Mouse (Mus musculus): Measurements from ENCODE around the gene Usp48. TPM values are rescaled to one million over a fixed set of nuclear protein-coding genes. Genes with fewer than 3 reads are reported as not detected.

Gene Usp48
- polyA plus RNA-seq (2016; fragmentation: Nextera tagmentation; extraction: Ambion mirVana), result 85.1 and 87.1 TPM in 2 replicates

- Histone ChIP-seq H3K4me3 (replicated peaks) (peak within 1 kb of the TSS; percentile 80), H3K4me1 (peaks cover 31% of the 10 kb centered on the region), H3K27me3 (no peaks in the 10 kb centered on the region; the same call in 1 of the 2 replicates), H3K36me3 (replicated peaks) (no peaks in the 10 kb centered on the region), H3K27ac (peak within 1 kb of the TSS; percentile 99), H3K4me2 (peak within 1 kb of the TSS; percentile 82), H3K9me3 (no peaks in the 10 kb centered on the region), H3K9ac (peak within 1 kb of the TSS; percentile 92)
- peak; percentile 93 for ATAC-seq (ENCODE audit: low FRiP score)
- WGBS, result under 1% methylated on average over 89 of the region's 92 CpGs
Observed at GRCm38 (mm10) chr4:137593601-137594495, at the start of gene Usp48. Gene Usp48 (plus strand): TSS chr4:137593755.

DNA sequence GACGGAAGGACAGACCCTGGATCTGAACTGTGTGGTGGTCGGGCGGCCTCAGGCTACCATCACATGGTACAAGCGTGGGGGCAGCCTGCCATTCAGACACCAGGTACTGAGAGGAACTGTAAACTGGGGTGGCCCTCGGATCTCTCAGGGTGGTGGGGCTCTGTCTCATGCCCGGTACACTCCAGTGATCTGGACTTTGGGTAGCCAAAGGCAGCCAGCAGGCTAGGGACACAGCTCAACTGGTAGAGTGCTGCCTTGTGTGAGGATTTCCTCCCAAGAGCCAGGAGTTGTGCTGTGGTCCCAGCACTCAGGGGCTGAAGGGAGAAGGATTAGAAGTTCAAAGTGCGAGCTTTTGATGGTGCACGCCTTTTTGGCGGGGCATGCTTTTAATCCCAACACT lies 48.0 kb upstream of the Usp48 start:
- H3K9ac ChIP-seq, result no peak overlapping the region
- no peak overlapping the region for H3K4me2 ChIP-seq
- no peaks in the 10 kb centered on the region for H3K27me3 ChIP-seq
- H3K36me3 ChIP-seq (replicated peaks), result peaks cover 38% of the 10 kb centered on the region
- 92% methylated on average over 9 of the region's 9 CpGs for WGBS
- H3K4me3 ChIP-seq (replicated peaks), result no peak overlapping the region
- H3K27ac ChIP-seq, result no peak overlapping the region
- H3K9me3 ChIP-seq, result no peaks in the 10 kb centered on the region
- no peaks in the 10 kb centered on the region for H3K4me1 ChIP-seq
- no peak for ATAC-seq (ENCODE audit: low FRiP score)

GRCm38 (mm10) chr4:137546003-137546525 lies 47.5 kb upstream of the Usp48 start:
- H3K27me3 ChIP-seq, result no peaks in the 10 kb centered on the region
- H3K4me2 ChIP-seq, result no peak overlapping the region
- no peaks in the 10 kb centered on the region for H3K4me1 ChIP-seq
- peaks cover 43% of the 10 kb centered on the region for H3K36me3 ChIP-seq (replicated peaks)
- H3K9ac ChIP-seq, result no peak overlapping the region
- no peak for ATAC-seq (ENCODE audit: low FRiP score)
- H3K4me3 ChIP-seq (replicated peaks), result no peak overlapping the region
- no peak overlapping the region for H3K27ac ChIP-seq
- WGBS, result 60% methylated on average over 5 of the region's 5 CpGs
- H3K9me3 ChIP-seq, result no peaks in the 10 kb centered on the region

DNA sequence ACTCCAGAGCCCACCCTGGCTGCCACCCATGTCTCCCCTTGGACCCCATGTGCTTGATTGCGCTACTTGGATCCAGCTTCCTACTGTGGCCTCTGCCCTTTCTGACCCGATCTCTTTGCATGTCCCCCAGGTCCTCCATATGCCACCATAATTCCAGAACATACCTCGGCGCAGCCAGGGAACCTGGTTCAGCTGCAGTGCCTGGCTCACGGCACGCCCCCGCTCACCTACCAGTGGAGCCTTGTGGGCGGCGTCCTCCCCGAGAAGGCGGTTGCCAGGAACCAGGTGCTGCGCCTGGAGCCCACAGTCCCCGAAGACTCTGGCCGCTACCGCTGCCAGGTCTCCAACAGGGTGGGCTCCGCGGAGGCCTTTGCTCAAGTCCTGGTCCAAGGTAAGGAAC lies 40.1 kb upstream of the Usp48 start:
- H3K27me3 ChIP-seq, result no peaks in the 10 kb centered on the region
- no peaks in the 10 kb centered on the region for H3K4me1 ChIP-seq
- WGBS, result 94% methylated on average over 17 of the region's 17 CpGs
- H3K9ac ChIP-seq, result no peak overlapping the region
- H3K9me3 ChIP-seq, result no peaks in the 10 kb centered on the region
- no peak overlapping the region for H3K4me3 ChIP-seq (replicated peaks)
- no peak overlapping the region for H3K4me2 ChIP-seq
- no peak overlapping the region for H3K27ac ChIP-seq
- no peak for ATAC-seq (ENCODE audit: low FRiP score)
- peaks cover 46% of the 10 kb centered on the region for H3K36me3 ChIP-seq (replicated peaks)

DNA sequence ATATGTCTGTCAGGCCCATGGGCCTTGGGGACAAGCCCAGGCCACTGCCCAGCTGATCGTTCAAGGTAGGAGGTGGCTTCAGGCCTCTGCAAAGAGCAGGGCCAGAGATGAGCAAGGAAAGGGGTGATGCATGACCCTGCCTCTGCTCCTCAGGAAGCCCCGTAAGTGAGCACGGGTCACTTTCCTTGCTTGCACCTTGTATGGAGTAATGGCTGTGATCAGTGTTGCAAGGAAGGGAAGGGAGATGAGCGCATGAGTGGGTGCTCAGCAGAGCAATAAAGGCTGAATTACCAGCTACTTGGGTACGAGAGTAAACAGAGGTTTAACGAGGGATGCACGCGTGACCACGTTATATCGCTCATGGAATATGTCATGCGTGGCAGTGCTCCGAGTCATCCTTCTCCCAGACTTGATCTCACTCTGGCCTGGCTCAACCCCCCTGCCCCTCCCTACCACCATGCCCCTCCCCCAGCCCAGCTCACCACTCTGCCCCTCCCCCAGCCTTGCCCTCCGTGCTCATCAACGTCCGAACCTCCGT lies 36.8 kb upstream of the Usp48 start:
- 90% methylated on average over 16 of the region's 16 CpGs for WGBS
- Histone ChIP-seq H3K4me1 (no peaks in the 10 kb centered on the region), H3K36me3 (replicated peaks) (peaks cover 43% of the 10 kb centered on the region)

GRCm38 (mm10) chr4:137569873-137570272 lies 23.7 kb upstream of the Usp48 start:
- ATAC-seq (ENCODE audit: low FRiP score), result no peak
- 81% methylated on average over 9 of the region's 9 CpGs for WGBS
- Histone ChIP-seq H3K27me3 (no peaks in the 10 kb centered on the region), H3K27ac (no peak overlapping the region), H3K9me3 (no peaks in the 10 kb centered on the region), H3K4me3 (replicated peaks) (no peak overlapping the region), H3K36me3 (replicated peaks) (peaks cover 24% of the 10 kb centered on the region), H3K9ac (no peak overlapping the region), H3K4me1 (no peaks in the 10 kb centered on the region), H3K4me2 (no peak overlapping the region)

More for the DNA sequence above, 36.8 kb upstream of the Usp48 start:
- Histone ChIP-seq H3K9me3 (no peaks in the 10 kb centered on the region), H3K4me2 (no peak overlapping the region), H3K27me3 (no peaks in the 10 kb centered on the region), H3K4me3 (replicated peaks) (no peak overlapping the region), H3K9ac (no peak overlapping the region), H3K27ac (no peak overlapping the region)
- ATAC-seq (ENCODE audit: low FRiP score), result no peak

- Histone ChIP-seq H3K9ac (no peak within 1 kb of the TSS), H3K9me3 (no peaks in the 10 kb centered on the region), H3K27ac (no peak within 1 kb of the TSS), H3K36me3 (replicated peaks) (peaks cover 6% of the 10 kb centered on the region; the same call in 1 of the 2 replicates), H3K4me3 (replicated peaks) (no peak within 1 kb of the TSS), H3K27me3 (peaks cover 21% of the 10 kb centered on the region), H3K4me2 (no peak within 1 kb of the TSS), H3K4me1 (peaks cover 6% of the 10 kb centered on the region)
- ATAC-seq (ENCODE audit: low FRiP score), result no peak
- 89% methylated on average over 10 of the region's 10 CpGs for WGBS
Observed at GRCm38 (mm10) chr4:137574469-137574868, 19.1 kb upstream of the Usp48 start, which contains the start of gene Ldlrad2. Gene Ldlrad2 (minus strand): TSS chr4:137574569.

- no peak overlapping the region for H3K4me3 ChIP-seq (replicated peaks)
- H3K36me3 ChIP-seq (replicated peaks), result no peaks in the 10 kb centered on the region
- WGBS, result 96% methylated on average over 12 of the region's 12 CpGs
Observed at GRCm38 (mm10) chr4:137577486-137577885, 16.1 kb upstream of the Usp48 start.

DNA sequence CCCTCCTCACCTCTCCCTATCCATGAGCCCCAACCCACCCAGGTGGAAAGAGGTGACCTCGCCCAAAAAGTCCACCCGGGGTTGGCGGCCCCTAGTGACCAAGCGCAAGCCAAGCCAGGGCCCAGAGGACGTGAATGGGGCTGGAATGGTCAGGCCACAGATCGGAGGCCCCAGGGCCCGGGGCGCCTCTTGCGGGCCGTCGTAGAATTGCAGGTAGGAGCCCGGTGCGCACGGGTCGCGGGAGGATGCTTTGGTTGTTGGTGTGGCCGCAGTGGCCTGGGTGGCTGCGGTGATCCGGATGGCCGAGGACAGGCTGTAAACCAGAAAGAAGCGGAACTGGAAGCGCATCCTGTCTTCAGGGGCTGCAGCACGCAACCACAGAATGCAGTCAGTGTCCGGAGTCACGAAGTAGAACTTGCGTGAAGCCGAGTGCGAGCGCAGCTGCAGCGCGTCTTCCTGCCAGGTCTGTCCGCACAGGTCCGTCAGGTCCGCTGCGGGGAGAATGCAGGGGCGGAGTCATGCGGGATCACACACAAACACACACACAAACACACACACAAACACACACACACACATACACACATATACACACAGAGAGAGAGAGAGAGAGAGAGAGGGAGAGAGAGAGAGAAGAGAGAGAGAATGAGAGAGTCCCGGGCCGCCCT lies 15.2 kb upstream of the Usp48 start:
- peak overlapping the region; percentile 39 for H3K4me3 ChIP-seq (replicated peaks)
- no peak for ATAC-seq (ENCODE audit: low FRiP score)
- no peaks in the 10 kb centered on the region for H3K9me3 ChIP-seq
- peaks cover 12% of the 10 kb centered on the region for H3K4me1 ChIP-seq
- H3K27ac ChIP-seq, result no peak overlapping the region
- H3K36me3 ChIP-seq (replicated peaks), result no peaks in the 10 kb centered on the region
- H3K4me2 ChIP-seq, result peak overlapping the region; percentile 66
- peaks cover 30% of the 10 kb centered on the region for H3K27me3 ChIP-seq
- whole genome bisulfite sequencing, result 2% methylated on average over 39 of the region's 39 CpGs
- H3K9ac ChIP-seq, result peak overlapping the region; percentile 42; the same call in 1 of the 2 replicates

More at GRCm38 (mm10) chr4:137577486-137577885, 16.1 kb upstream of the Usp48 start:
- Histone ChIP-seq H3K27me3 (peaks cover 30% of the 10 kb centered on the region), H3K4me1 (peaks cover 12% of the 10 kb centered on the region), H3K9ac (no peak overlapping the region), H3K4me2 (no peak overlapping the region), H3K27ac (no peak overlapping the region), H3K9me3 (no peaks in the 10 kb centered on the region)
- no peak for ATAC-seq (ENCODE audit: low FRiP score)

DNA sequence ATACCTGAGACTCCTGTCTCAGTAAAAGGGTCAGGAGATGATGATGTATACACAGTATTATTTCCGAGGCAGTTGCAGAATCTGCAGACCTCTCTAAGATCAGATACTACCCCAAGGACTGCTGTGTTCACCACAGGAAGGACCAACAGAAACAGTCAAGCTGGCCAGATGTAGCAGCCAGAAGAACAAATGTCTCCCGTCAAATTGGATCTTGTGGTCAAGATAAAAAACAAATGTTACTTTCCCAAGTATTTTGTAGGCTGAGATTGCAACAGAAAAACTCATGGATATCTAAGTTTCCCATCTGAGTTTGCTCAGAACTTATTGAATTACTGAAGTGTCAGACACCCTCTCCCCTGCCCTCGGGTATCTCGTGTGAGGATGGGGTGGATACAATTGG lies 13.8 kb upstream of the Usp48 start:
- ATAC-seq (ENCODE audit: low FRiP score), result no peak
- Histone ChIP-seq H3K4me3 (replicated peaks) (no peak overlapping the region), H3K4me2 (no peak overlapping the region), H3K9me3 (no peaks in the 10 kb centered on the region), H3K36me3 (replicated peaks) (no peaks in the 10 kb centered on the region), H3K27me3 (peaks cover 30% of the 10 kb centered on the region), H3K4me1 (peaks cover 12% of the 10 kb centered on the region), H3K27ac (no peak overlapping the region), H3K9ac (no peak overlapping the region)
- WGBS, result 53% methylated on average over 4 of the region's 4 CpGs

- no peak overlapping the region for H3K27ac ChIP-seq
- no peak overlapping the region for H3K4me2 ChIP-seq
Observed at GRCm38 (mm10) chr4:137580299-137580698, 13.3 kb upstream of the Usp48 start.

GRCm38 (mm10) chr4:137581815-137582214 lies 11.7 kb upstream of the Usp48 start:
- H3K27me3 ChIP-seq, result peaks cover 33% of the 10 kb centered on the region
- 35% methylated on average over 3 of the region's 3 CpGs for WGBS
- no peak overlapping the region for H3K4me3 ChIP-seq (replicated peaks)
- H3K9me3 ChIP-seq, result no peaks in the 10 kb centered on the region
- ATAC-seq (ENCODE audit: low FRiP score), result no peak
- H3K4me2 ChIP-seq, result no peak overlapping the region
- no peaks in the 10 kb centered on the region for H3K36me3 ChIP-seq (replicated peaks)
- H3K9ac ChIP-seq, result no peak overlapping the region
- H3K4me1 ChIP-seq, result peaks cover 12% of the 10 kb centered on the region
- H3K27ac ChIP-seq, result no peak overlapping the region

More at GRCm38 (mm10) chr4:137580299-137580698, 13.3 kb upstream of the Usp48 start:
- ATAC-seq (ENCODE audit: low FRiP score), result no peak
- no peak overlapping the region for H3K4me3 ChIP-seq (replicated peaks)
- no peaks in the 10 kb centered on the region for H3K36me3 ChIP-seq (replicated peaks)
- H3K27me3 ChIP-seq, result peaks cover 30% of the 10 kb centered on the region
- H3K9ac ChIP-seq, result no peak overlapping the region
- no peaks in the 10 kb centered on the region for H3K9me3 ChIP-seq
- 73% methylated on average over 2 of the region's 2 CpGs for WGBS
- peaks cover 12% of the 10 kb centered on the region for H3K4me1 ChIP-seq

Measured in forebrain, embryonic 12.5 days (tissue).